In genomic region chr12:112091054-112091453, GRCm38 (mm10) we compare ENCODE assay signal across 8 mouse cellular contexts. TPM values are rescaled to one million over a fixed set of nuclear protein-coding genes. Genes with fewer than 3 reads are reported as not detected.
A peak's percentile ranks its signal among the peaks of the same experiment; 100 is the strongest.
DNase-seq lines count a peak whose midpoint lies in the region; ATAC-seq and TF ChIP-seq lines count a peak whose summit lies in the region.

No protein-coding gene starts in this region.

- no peaks in the 10 kb centered on the region for H3K36me3 ChIP-seq in intestine, embryonic 14.5 days (ENCODE audit: control insufficient read depth, insufficient read depth, low read length)

- intact Hi-C loops in left cerebral cortex, adult 2 months (cut with DNase I) = loop anchor here (2.0 to 10.0 kb wide), 3 partner anchors 14 to 336 kb away; partner anchors contain the start of gene Klc1

- WGBS in intestine, embryonic 14.5 days = 6% methylated on average over 12 of the region's 12 CpGs

- H3K9ac ChIP-seq in intestine, embryonic 14.5 days (ENCODE audit: low read length) = no peak overlapping the region; the same call in 1 of the 2 replicates

- no peaks in the 10 kb centered on the region for H3K4me1 ChIP-seq in intestine, embryonic 14.5 days (replicated peaks; ENCODE audit: control insufficient read depth, insufficient read depth, low read length)

- no peaks in the 10 kb centered on the region for H3K9me3 ChIP-seq in intestine, embryonic 14.5 days (ENCODE audit: control insufficient read depth, low read length)

- no peaks in the 10 kb centered on the region for H3K27me3 ChIP-seq in intestine, embryonic 14.5 days (replicated peaks; ENCODE audit: control insufficient read depth, insufficient read depth, low read length)

- peak; percentile 29 to 31 for DNase-seq in urinary bladder, adult 18-20 months (ENCODE audit: low spot score in 2 of 2)
- no peak for DNase-seq in urinary bladder, adult 2 months (ENCODE audit: low spot score)
- peak; percentile 91 for DNase-seq in embryo, embryonic 10 days (ENCODE audit: low spot score)
- DNase-seq in gastrocnemius, postnatal 25 days = peak; percentile 36
- DNase-seq in intestine, embryonic 14.5 days (ENCODE audit: low spot score) = peak; percentile 79
- DNase-seq in left cerebral cortex, adult 2 months (ENCODE audit: extremely low spot score in 1 of 2, low spot score in 2 of 2) = peak; percentile 74 to 77
- DNase-seq in mesoderm, embryonic 11.5 days (ENCODE audit: low read depth, low spot score) = peak; percentile 78
- DNase-seq in skeletal muscle tissue, adult 2 months (ENCODE audit: low read depth, low spot score) = peak; percentile 38

- peak; percentile 70; the same call in 1 of the 2 replicates for ATAC-seq in intestine, embryonic 14.5 days (replicated peaks; ENCODE audit: low FRiP score, low TSS enrichment, low read depth)

- no peak overlapping the region for H3K27ac ChIP-seq in intestine, embryonic 14.5 days (ENCODE audit: low read depth)
- H3K27ac ChIP-seq in left cerebral cortex, adult 2 months = no peak overlapping the region

- TF ChIP-seq CTCF in left cerebral cortex, adult 2 months (IDR thresholded peaks at IDR 0.05) = peak; percentile 90

- no peak overlapping the region for H3K4me2 ChIP-seq in intestine, embryonic 14.5 days (ENCODE audit: low read length)

- H3K4me3 ChIP-seq in intestine, embryonic 14.5 days (ENCODE audit: low read depth, low read length) = no peak overlapping the region
- H3K4me3 ChIP-seq in left cerebral cortex, adult 2 months = no peak overlapping the region

RNA-seq across cellular contexts. Expression of gene Aspg, which starts 15.4 kb away (rescaled TPM):
- polyA plus RNA-seq in urinary bladder, adult 2 months (2012; rRNA removed) = 0.74 and 1.2 TPM in 2 replicates
- not detected for total RNA-seq in gastrocnemius, postnatal 25 days (2021)
- polyA plus RNA-seq in intestine, embryonic 14.5 days (2014; fragmentation: Nextera tagmentation; extraction: Ambion mirVana) = 16.6 and 16.9 TPM in 2 replicates
- 1 to 10 TPM; 4.7 to 4.9 TPM for total RNA-seq in left cerebral cortex, adult 2 months (2021)

RNA-seq across cellular contexts. Expression of gene Kif26a, which starts 55.0 kb away (rescaled TPM):
- 8.3 and 9.0 TPM in 2 replicates for polyA plus RNA-seq in urinary bladder, adult 2 months (2012; rRNA removed)
- 1 to 10 TPM; 5.3 to 5.5 TPM for total RNA-seq in gastrocnemius, postnatal 25 days (2021)
- 2.6 and 3.6 TPM in 2 replicates for polyA plus RNA-seq in intestine, embryonic 14.5 days (2014; fragmentation: Nextera tagmentation; extraction: Ambion mirVana)
- total RNA-seq in left cerebral cortex, adult 2 months (2021) = 1 to 10 TPM; 4.9 to 5.2 TPM

Comparison
In these comparisons a context has a peak if more than half of its experiments do, and no peak if none do; other contexts are left out.
1. RNA of gene Aspg, which starts 15.4 kb away (total RNA-seq): 4.7 to 4.9 TPM in left cerebral cortex, adult 2 months; not detected in gastrocnemius, postnatal 25 days; every median in the first group is over 4 times any median in the second.